Mouse (Mus musculus) large intestine, adult 2 months (tissue): ENCODE measurements around the gene Rab6b. TPM values are rescaled to one million over a fixed set of nuclear protein-coding genes. Genes with fewer than 3 reads are reported as not detected.

Source experiments
- DNase-seq: peaks from one replicate; pipeline ENCODE4 v3.0.0-alpha.2; 2012; ENCODE audit warnings: low read depth, low spot score
- WGBS: fragments of 180-500 bp; shearing (Covaris S2); methylation state at CpG from one replicate; pipeline ENCODE4 v1.1.7; 2018; 5-methylcytosine and 5-hydroxymethylcytosine counted together
- polyA plus RNA-seq: library from polyadenylated mRNA; depleted of rRNA; stranded (reverse); fragments of >200 nt; gene quantifications from 2 replicates; pipeline ENCODE4 v1.2.3, GENCODE M21; 2012; rRNA removed

The Rab6b gene
- polyA plus RNA-seq, 1 experiment = 2.1 TPM

- 15% methylated on average over 29 of the region's 29 CpGs for WGBS
These were observed 118.8 kb downstream of the Rab6b start, which contains the start of the genes Gm20425 and Trf for GRCm38 (mm10) chr9:103230151-103230951. TSS of gene Gm20425 (minus strand) at chr9:103230307. TSS of gene Trf (minus strand) at chr9:103230444.

GRCm38 (mm10) chr9:103232232-103233005 lies 120.8 kb downstream of the Rab6b start:
- WGBS = 88% methylated on average over 7 of the region's 7 CpGs
- DNase-seq = no peak

More at GRCm38 (mm10) chr9:103230151-103230951, 118.8 kb downstream of the Rab6b start, which contains the start of the genes Gm20425 and Trf:
- no peak for DNase-seq

GRCm38 (mm10) chr9:103233006-103233395 lies 121.4 kb downstream of the Rab6b start:
- no peak for DNase-seq

GRCm38 (mm10) chr9:103234059-103234458 lies 122.5 kb downstream of the Rab6b start:
- 42% methylated on average over 7 of the region's 7 CpGs for WGBS
- no peak for DNase-seq

More at GRCm38 (mm10) chr9:103233006-103233395, 121.4 kb downstream of the Rab6b start:
- WGBS = 73% methylated on average over 7 of the region's 7 CpGs

GRCm38 (mm10) chr9:103234565-103235165 lies 123.1 kb downstream of the Rab6b start:
- DNase-seq = no peak
- WGBS = 25% methylated on average over 7 of the region's 7 CpGs

Other genes starting within 250 kb of the Rab6b start
- gene Slco2a1, start 123.1 kb upstream of the Rab6b start, polyA plus RNA-seq = 22.1 and 47.9 TPM in 2 replicates
- gene Srprb, start 90.3 kb downstream of the Rab6b start, polyA plus RNA-seq = 45.9 and 47.9 TPM in 2 replicates
- gene Gm20425, start 118.5 kb downstream of the Rab6b start, polyA plus RNA-seq = 0.16 TPM in 1 of 2 replicates, not detected in the other
- 50.9 and 73.5 TPM in 2 replicates for gene Trf, start 118.7 kb downstream of the Rab6b start, polyA plus RNA-seq
- gene 1300017J02Rik, start 193.3 kb downstream of the Rab6b start, polyA plus RNA-seq = 0.08 TPM in 1 of 2 replicates, not detected in the other
- gene Topbp1, start 193.4 kb downstream of the Rab6b start, polyA plus RNA-seq = 11.8 and 17.5 TPM in 2 replicates